Mouse (Mus musculus) heart, embryonic 15.5 days (tissue): ENCODE measurements around the gene Mfrp. TPM values are rescaled to one million over a fixed set of nuclear protein-coding genes. Genes with fewer than 3 reads are reported as not detected.

Source experiments
- ATAC-seq: fragments of 200-750 bp; cut with Nextera tagmentation; replicated peaks from 2 replicates; pipeline ENCODE4 v1.8.0; 2017; ENCODE audit warnings: low read depth, moderate TSS enrichment; ENCODE audit not compliant: insufficient number of reproducible peaks, insufficient read depth, low FRiP score
- H3K27ac ChIP-seq: fragments of 300-500 bp; sonication (generic); 2 replicates; pipeline ENCODE4 v1.5.1; 2015; ENCODE audit warnings: mild to moderate bottlenecking, inconsistent platforms
- H3K27me3 ChIP-seq: fragments of 300-500 bp; sonication (generic); 2 replicates; pipeline ENCODE4 v1.6.1; 2015; ENCODE audit warnings: inconsistent platforms
- H3K36me3 ChIP-seq: fragments of 300-500 bp; sonication (generic); 2 replicates; pipeline ENCODE4 v1.6.1; 2015; ENCODE audit warnings: mild to moderate bottlenecking, inconsistent platforms
- H3K4me1 ChIP-seq: fragments of 300-500 bp; sonication (generic); replicated peaks from 2 replicates; pipeline ENCODE4 v1.6.1; 2015; ENCODE audit warnings: inconsistent platforms
- H3K4me2 ChIP-seq: fragments of 300-500 bp; sonication (generic); 2 replicates; pipeline ENCODE4 v1.6.1; 2015; ENCODE audit warnings: inconsistent platforms, mild to moderate bottlenecking, moderate library complexity
- H3K4me3 ChIP-seq: fragments of 300-500 bp; sonication (generic); 2 replicates; pipeline ENCODE4 v1.5.1; 2015; ENCODE audit warnings: mild to moderate bottlenecking, inconsistent platforms
- H3K9ac ChIP-seq: fragments of 300-500 bp; sonication (generic); 2 replicates; pipeline ENCODE4 v1.6.1; 2015; ENCODE audit warnings: mild to moderate bottlenecking, inconsistent platforms
- H3K9me3 ChIP-seq: fragments of 300-500 bp; sonication (generic); replicated peaks from 2 replicates; pipeline ENCODE4 v1.6.1; 2016; ENCODE audit warnings: inconsistent platforms
- WGBS: fragments of 180-500 bp; shearing (Covaris S2); methylation state at CpG from one replicate; pipeline ENCODE4 v1.1.7; 2015; ENCODE audit warnings: mixed read lengths; 5-methylcytosine and 5-hydroxymethylcytosine counted together
- polyA plus RNA-seq: library from polyadenylated mRNA; unstranded; fragments of >200 nt; fragmentation: Nextera tagmentation; extraction: Ambion mirVana; gene quantifications from 2 replicates; pipeline ENCODE4 v1.2.1, GENCODE M21; 2015

Gene Mfrp
- polyA plus RNA-seq, 1 experiment from 2014 or later: not detected

DNA sequence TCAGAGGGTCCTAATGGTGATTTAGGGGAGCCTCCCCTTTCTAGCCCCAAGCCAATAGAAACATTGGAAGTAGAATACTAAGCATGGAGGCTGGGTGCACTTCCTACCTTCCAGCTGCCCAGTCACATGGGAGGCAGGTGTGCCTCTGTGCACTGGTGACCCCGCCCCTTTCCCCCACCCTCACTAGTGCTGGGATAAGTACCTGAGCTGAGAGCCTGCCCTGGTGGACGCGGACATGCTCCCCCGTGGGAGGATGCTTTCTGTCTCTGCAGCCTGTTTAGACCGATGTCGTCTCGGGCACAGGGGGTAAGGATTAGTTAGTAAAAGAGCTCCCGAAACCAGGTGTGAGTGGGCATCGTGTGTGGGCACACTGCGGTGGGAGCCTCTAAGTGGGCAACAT, 14.6 kb upstream of the Mfrp start:
- H3K36me3 ChIP-seq: peaks cover 17% of the 10 kb centered on the region
- H3K27me3 ChIP-seq: 0 out of 2 replicates have a peak, but pooled peaks cover 3% of the 10 kb centered on the region
- 34% methylated on average over 10 of the region's 10 CpGs for WGBS
- peaks cover 69% of the 10 kb centered on the region for H3K4me1 ChIP-seq
- no peak for ATAC-seq
- peak overlapping the region; percentile 94 for H3K27ac ChIP-seq
- H3K4me3 ChIP-seq: peak overlapping the region; percentile 78
- peak overlapping the region; percentile 93 for H3K9ac ChIP-seq
- H3K4me2 ChIP-seq: peak overlapping the region; percentile 92
- no peaks in the 10 kb centered on the region for H3K9me3 ChIP-seq

GRCm38 (mm10) chr9:44087761-44088455, 13.6 kb upstream of the Mfrp start:
- H3K9me3 ChIP-seq: no peaks in the 10 kb centered on the region
- H3K4me3 ChIP-seq: peak overlapping the region; percentile 78
- H3K4me1 ChIP-seq: peaks cover 60% of the 10 kb centered on the region
- H3K9ac ChIP-seq: peak overlapping the region; percentile 93
- H3K4me2 ChIP-seq: peak overlapping the region; percentile 92
- peak; percentile 78 for ATAC-seq
- H3K36me3 ChIP-seq: peaks cover 25% of the 10 kb centered on the region
- H3K27ac ChIP-seq: peak overlapping the region; percentile 94
- H3K27me3 ChIP-seq: 0 out of 2 replicates have a peak, but pooled peaks cover 3% of the 10 kb centered on the region
- WGBS: 7% methylated on average over 15 of the region's 15 CpGs

GRCm38 (mm10) chr9:44088877-44089608, 12.5 kb upstream of the Mfrp start:
- Histone ChIP-seq H3K4me3 (no peak overlapping the region), H3K27ac (peak overlapping the region; percentile 94), H3K4me2 (peak overlapping the region; percentile 92), H3K36me3 (peaks cover 33% of the 10 kb centered on the region), H3K9me3 (no peaks in the 10 kb centered on the region), H3K9ac (peak overlapping the region; percentile 11; the same call in 1 of the 2 replicates), H3K4me1 (peaks cover 54% of the 10 kb centered on the region), H3K27me3 (0 out of 2 replicates have a peak, but pooled peaks cover 3% of the 10 kb centered on the region)
- 31% methylated on average over 12 of the region's 12 CpGs for WGBS
- ATAC-seq: no peak

- Histone ChIP-seq H3K36me3 (peaks cover 33% of the 10 kb centered on the region), H3K27ac (peak overlapping the region; percentile 13; the same call in 1 of the 2 replicates), H3K9ac (no peak overlapping the region), H3K4me3 (no peak overlapping the region), H3K9me3 (no peaks in the 10 kb centered on the region), H3K27me3 (no peaks in the 10 kb centered on the region), H3K4me1 (peaks cover 48% of the 10 kb centered on the region), H3K4me2 (no peak overlapping the region)
- peak; percentile 59; the same call in 1 of the 2 replicates for ATAC-seq
- WGBS: 42% methylated on average over 24 of the region's 24 CpGs
Observed at GRCm38 (mm10) chr9:44093612-44094503, 7.7 kb upstream of the Mfrp start.

- Histone ChIP-seq H3K4me2 (no peak overlapping the region), H3K4me1 (peaks cover 39% of the 10 kb centered on the region), H3K9me3 (no peaks in the 10 kb centered on the region), H3K4me3 (no peak overlapping the region), H3K36me3 (peaks cover 33% of the 10 kb centered on the region), H3K9ac (no peak overlapping the region), H3K27me3 (no peaks in the 10 kb centered on the region), H3K27ac (peak overlapping the region; percentile 90; the same call in 1 of the 2 replicates)
- 79% methylated on average over 3 of the region's 3 CpGs for WGBS
- ATAC-seq: no peak
Observed at GRCm38 (mm10) chr9:44094737-44095136, 6.8 kb upstream of the Mfrp start.

DNA sequence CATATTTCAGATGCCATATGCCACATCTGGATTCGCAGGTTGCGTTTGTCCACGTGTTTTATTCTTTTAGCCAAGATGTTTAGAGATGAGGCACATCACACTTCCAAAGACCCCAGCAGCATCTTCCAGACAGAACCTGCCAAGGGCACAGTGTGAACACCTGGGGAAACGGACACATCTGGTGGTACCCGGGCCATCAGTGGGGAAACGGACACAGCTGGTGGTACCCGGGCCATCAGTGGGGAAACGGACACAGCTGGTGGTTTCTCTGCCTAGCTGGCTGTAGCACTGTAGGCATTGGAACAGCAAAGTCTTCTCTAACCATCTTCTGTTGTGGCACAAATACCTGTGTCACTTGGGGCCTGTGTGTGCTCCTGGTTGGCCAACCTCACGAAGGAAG, 5.7 kb upstream of the Mfrp start:
- WGBS: 87% methylated on average over 9 of the region's 9 CpGs
- Histone ChIP-seq H3K4me3 (no peak overlapping the region), H3K9me3 (no peaks in the 10 kb centered on the region), H3K4me1 (peaks cover 34% of the 10 kb centered on the region), H3K4me2 (no peak overlapping the region), H3K27me3 (no peaks in the 10 kb centered on the region), H3K36me3 (peaks cover 28% of the 10 kb centered on the region), H3K27ac (peak overlapping the region; percentile 90), H3K9ac (no peak overlapping the region)
- ATAC-seq: no peak

GRCm38 (mm10) chr9:44096536-44096935, 5.0 kb upstream of the Mfrp start:
- peak overlapping the region; percentile 90 for H3K27ac ChIP-seq
- no peak overlapping the region for H3K4me2 ChIP-seq
- peaks cover 34% of the 10 kb centered on the region for H3K4me1 ChIP-seq
- H3K9me3 ChIP-seq: no peaks in the 10 kb centered on the region
- no peak overlapping the region for H3K4me3 ChIP-seq
- 27% methylated on average over 9 of the region's 9 CpGs for WGBS
- H3K36me3 ChIP-seq: peaks cover 20% of the 10 kb centered on the region
- peak overlapping the region; percentile 11; the same call in 1 of the 2 replicates for H3K9ac ChIP-seq
- peak; percentile 62 for ATAC-seq
- H3K27me3 ChIP-seq: no peaks in the 10 kb centered on the region

- 87% methylated on average over 7 of the region's 7 CpGs for WGBS
Observed at GRCm38 (mm10) chr9:44104881-44105280, 3.4 kb downstream of the Mfrp start.

DNA sequence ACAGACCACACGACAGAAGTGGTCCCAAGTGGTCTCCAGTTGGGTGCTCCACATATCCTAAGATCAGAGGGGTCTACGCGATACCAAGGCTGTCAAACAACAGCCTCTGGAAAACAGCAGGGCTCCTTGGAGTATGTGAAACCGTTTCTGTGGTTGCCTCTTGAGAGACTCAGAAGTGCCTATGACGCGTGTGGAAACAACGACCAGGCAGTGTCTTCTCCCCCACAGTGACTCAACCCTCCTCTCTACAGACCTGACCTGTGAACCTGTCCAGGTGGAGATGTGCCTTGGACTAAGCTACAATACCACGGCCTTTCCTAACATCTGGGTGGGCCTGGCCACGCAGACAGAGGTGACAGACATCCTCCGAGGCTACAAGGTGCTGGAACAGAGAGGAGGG, 4.3 kb downstream of the Mfrp start:
- Histone ChIP-seq H3K36me3 (no peaks in the 10 kb centered on the region), H3K4me1 (peaks cover 46% of the 10 kb centered on the region), H3K9me3 (no peaks in the 10 kb centered on the region), H3K27ac (no peak overlapping the region), H3K4me2 (no peak overlapping the region), H3K9ac (no peak overlapping the region), H3K27me3 (no peaks in the 10 kb centered on the region), H3K4me3 (no peak overlapping the region)
- 75% methylated on average over 10 of the region's 10 CpGs for WGBS
- ATAC-seq: no peak

More at GRCm38 (mm10) chr9:44104881-44105280, 3.4 kb downstream of the Mfrp start:
- no peaks in the 10 kb centered on the region for H3K9me3 ChIP-seq
- no peaks in the 10 kb centered on the region for H3K36me3 ChIP-seq
- H3K4me1 ChIP-seq: peaks cover 39% of the 10 kb centered on the region
- H3K4me3 ChIP-seq: no peak overlapping the region
- no peaks in the 10 kb centered on the region for H3K27me3 ChIP-seq
- ATAC-seq: no peak
- no peak overlapping the region for H3K27ac ChIP-seq
- H3K9ac ChIP-seq: no peak overlapping the region
- H3K4me2 ChIP-seq: no peak overlapping the region

DNA sequence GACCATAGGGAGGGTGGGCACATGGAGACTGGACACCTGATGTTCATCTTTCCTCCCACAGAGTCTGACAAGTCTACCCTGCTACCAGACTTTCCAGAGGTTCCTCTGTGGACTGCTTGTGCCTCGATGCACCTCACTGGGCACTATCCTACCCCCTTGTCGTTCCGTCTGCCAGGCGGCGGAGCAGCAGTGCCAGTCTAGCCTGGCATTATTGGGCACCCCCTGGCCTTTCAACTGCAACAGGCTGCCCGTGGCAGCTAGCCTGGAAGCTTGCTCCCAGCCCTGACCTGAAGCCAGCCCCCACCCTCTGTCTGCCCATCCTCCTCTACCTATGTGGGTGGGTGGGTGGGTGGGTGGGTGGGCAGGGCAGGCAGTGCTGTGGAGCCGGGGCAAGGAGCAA, 4.7 kb downstream of the Mfrp start:
- no peaks in the 10 kb centered on the region for H3K9me3 ChIP-seq
- no peak overlapping the region for H3K4me2 ChIP-seq
- no peak overlapping the region for H3K9ac ChIP-seq
- peaks cover 46% of the 10 kb centered on the region for H3K4me1 ChIP-seq
- WGBS: 93% methylated on average over 7 of the region's 7 CpGs
- no peaks in the 10 kb centered on the region for H3K27me3 ChIP-seq
- H3K36me3 ChIP-seq: no peaks in the 10 kb centered on the region
- H3K4me3 ChIP-seq: no peak overlapping the region
- no peak overlapping the region for H3K27ac ChIP-seq
- no peak for ATAC-seq

GRCm38 (mm10) chr9:44106596-44106995, 5.1 kb downstream of the Mfrp start:
- H3K4me1 ChIP-seq: peaks cover 47% of the 10 kb centered on the region

More at GRCm38 (mm10) chr9:44106596-44106995, 5.1 kb downstream of the Mfrp start:
- H3K27ac ChIP-seq: peak overlapping the region; percentile 73
- H3K4me2 ChIP-seq: peak overlapping the region; percentile 42
- H3K9ac ChIP-seq: no peak overlapping the region
- H3K36me3 ChIP-seq: no peaks in the 10 kb centered on the region
- 77% methylated on average over 4 of the region's 4 CpGs for WGBS
- H3K27me3 ChIP-seq: no peaks in the 10 kb centered on the region
- ATAC-seq: no peak
- no peak overlapping the region for H3K4me3 ChIP-seq
- no peaks in the 10 kb centered on the region for H3K9me3 ChIP-seq
